Mouse (Mus musculus) right cerebral cortex, postnatal 10 days (tissue): Measurements from ENCODE around the gene Ms4a6b.
"Not testable (repeated sequence)": the region's sequence is repeated elsewhere in the genome, so short reads cannot be mapped to it uniquely, and the experiment has no call there.

Experiments used
- DNase-seq, 2 experiments: peaks; one replicate each; pipeline ENCODE4 v3.0.0; 2021; ENCODE audit warnings: low spot score in 2 of 2

The Ms4a6b gene

GRCm38 (mm10) chr19:11533421-11533820 lies 17.1 kb downstream of the Ms4a6b start:
- no peak for DNase-seq

- no peak for DNase-seq
Measured at GRCm38 (mm10) chr19:11533888-11534445, 17.7 kb downstream of the Ms4a6b start.

- DNase-seq, result no peak
Measured at GRCm38 (mm10) chr19:11536593-11536992, 20.3 kb downstream of the Ms4a6b start, which contains the start of gene Ms4a4d. Ms4a4d (plus strand) TSS chr19:11536801.

- no peak for DNase-seq
Measured at GRCm38 (mm10) chr19:11537336-11537735, 21.0 kb downstream of the Ms4a6b start.

- not testable (repeated sequence) for DNase-seq
Measured at GRCm38 (mm10) chr19:11540166-11540821, 24.0 kb downstream of the Ms4a6b start.

- DNase-seq, result not testable (repeated sequence)
Measured at GRCm38 (mm10) chr19:11544383-11544782, 28.1 kb downstream of the Ms4a6b start.

GRCm38 (mm10) chr19:11547911-11548310 lies 31.6 kb downstream of the Ms4a6b start:
- no peak for DNase-seq

GRCm38 (mm10) chr19:11554726-11555125 lies 38.4 kb downstream of the Ms4a6b start:
- no peak for DNase-seq

- not testable (repeated sequence) for DNase-seq
Measured at GRCm38 (mm10) chr19:11559560-11559959, 43.2 kb downstream of the Ms4a6b start.

GRCm38 (mm10) chr19:11574965-11575364 lies 58.7 kb downstream of the Ms4a6b start:
- DNase-seq, result no peak
